Mouse (Mus musculus) kidney, adult 2 months (tissue): ENCODE results near the gene Fam228a.

Experiments
- CTCF ChIP-seq: fragments of 200-500 bp; conservative IDR thresholded peaks from 2 replicates; pipeline ENCODE4 v1.5.1; 2011; ENCODE audit warnings: low read depth, mild to moderate bottlenecking, control low read depth, low read length, moderate library complexity, mixed read lengths; ENCODE audit not compliant: insufficient read depth, insufficient read length
- POLR2A ChIP-seq: fragments of 200-500 bp; IDR thresholded peaks from one replicate; pipeline ENCODE4 v1.6.1; 2011; ENCODE audit warnings: low read depth, low read length, control low read depth

- no peak for TF ChIP-seq CTCF
- no peak for TF ChIP-seq POLR2A
Measured at GRCm38 (mm10) chr12:4706901-4707300, 31.3 kb downstream of the Fam228a start.
